Mouse (Mus musculus) CH12.LX (cell line): ENCODE measurements around the gene Ctbp1. TPM values are rescaled to one million over a fixed set of nuclear protein-coding genes. Genes with fewer than 3 reads are reported as not detected.

ENCODE experiments used
- DNase-seq: peaks from one replicate; pipeline ENCODE4 v3.0.0-alpha.2; 2013; ENCODE audit errors: extremely low read depth
- H3K27ac ChIP-seq: 2 replicates; pipeline ENCODE4 v1.5.1; 2012; ENCODE audit warnings: low read depth, mild to moderate bottlenecking, control low read depth, moderate library complexity; ENCODE audit not compliant: insufficient read depth
- H3K27me3 ChIP-seq: replicated peaks from 2 replicates; pipeline ENCODE3; 2012; ENCODE audit warnings: inconsistent platforms
- H3K36me3 ChIP-seq, 2 experiments: replicated peaks in 1 of 2; 2 replicates each; pipeline versions ENCODE3 to v1.6.1; 2012; ENCODE audit warnings: inconsistent platforms in 1 of 2, low read length in 1 of 2, mild to moderate bottlenecking in 1 of 2, mixed read lengths in 1 of 2, moderate library complexity in 1 of 2; ENCODE audit not compliant: control insufficient read depth in 1 of 2, insufficient read depth in 1 of 2
- H3K4me1 ChIP-seq, 2 experiments: 2 replicates each; pipeline ENCODE4 v1.6.1; 2012; ENCODE audit warnings: inconsistent platforms in 1 of 2, moderate library complexity in 1 of 2; ENCODE audit not compliant: insufficient read depth in 2 of 2, control insufficient read depth in 1 of 2
- H3K4me2 ChIP-seq: 2 replicates; pipeline ENCODE4 v1.6.1; 2012; ENCODE audit warnings: low read depth, mild to moderate bottlenecking, control low read depth; ENCODE audit not compliant: poor library complexity, insufficient read depth, severe bottlenecking
- H3K4me3 ChIP-seq, 3 experiments: fragments of 150-350 bp in 1 of 3; sonication (generic) in 1 of 3; replicated peaks in 1 of 3; 2 replicates each; pipeline versions ENCODE3 to v1.5.1; 2011 to 2012; ENCODE audit warnings: low read depth in 2 of 3, low read length in 2 of 3, mild to moderate bottlenecking in 2 of 3, moderate library complexity in 2 of 3, control low read depth in 1 of 3, improper control_type of control experiment in 1 of 3, inconsistent platforms in 1 of 3, mixed read lengths in 1 of 3; ENCODE audit not compliant: poor library complexity in 1 of 3
- H3K79me2 ChIP-seq: replicated peaks from 2 replicates; pipeline ENCODE4 v1.6.1; 2012; ENCODE audit warnings: mild to moderate bottlenecking, moderate library complexity; ENCODE audit not compliant: control insufficient read depth, poor library complexity, insufficient read depth, severe bottlenecking; ENCODE audit errors: extremely low read depth
- H3K9ac ChIP-seq: 2 replicates; pipeline ENCODE4 v1.6.1; 2012; ENCODE audit warnings: low read depth, mild to moderate bottlenecking, control low read depth, moderate library complexity; ENCODE audit not compliant: insufficient read depth
- H3K9me3 ChIP-seq: replicated peaks from 2 replicates; pipeline ENCODE3; 2012; ENCODE audit warnings: low read length, inconsistent platforms, mixed read lengths
- BHLHE40 ChIP-seq: IDR thresholded peaks from 2 replicates; pipeline ENCODE4 v1.6.1; 2011; ENCODE audit warnings: mild to moderate bottlenecking, low read depth, low read length, improper control_type of control experiment
- CHD2 ChIP-seq: IDR thresholded peaks from 2 replicates; pipeline ENCODE4 v1.6.1; 2011; ENCODE audit warnings: low read length, improper control_type of control experiment
- CTCF ChIP-seq, 2 experiments: IDR thresholded peaks in 1 of 2; conservative IDR thresholded peaks in 1 of 2; 2 replicates each; pipeline ENCODE4 v1.5.1; 2011 to 2012; ENCODE audit warnings: low read depth in 2 of 2, low read length in 2 of 2, improper control_type of control experiment in 1 of 2, inconsistent platforms in 1 of 2, mild to moderate bottlenecking in 1 of 2, moderate library complexity in 1 of 2
- EP300 ChIP-seq: IDR thresholded peaks from 2 replicates; pipeline ENCODE4 v1.6.1; 2011; ENCODE audit warnings: low read length, improper control_type of control experiment
- ETS1 ChIP-seq: conservative IDR thresholded peaks from 2 replicates; pipeline ENCODE4 v1.6.1; 2012; ENCODE audit warnings: low read depth, mild to moderate bottlenecking, inconsistent platforms, low read length, improper control_type of control experiment, moderate library complexity
- HCFC1 ChIP-seq: IDR thresholded peaks from 2 replicates; pipeline ENCODE4 v1.6.1; 2012; ENCODE audit warnings: low read depth, mild to moderate bottlenecking, inconsistent platforms, low read length, improper control_type of control experiment
- JUN ChIP-seq: IDR thresholded peaks from 2 replicates; pipeline ENCODE4 v1.6.1; 2011; ENCODE audit warnings: low read depth, mild to moderate bottlenecking, low read length, improper control_type of control experiment, moderate library complexity; ENCODE audit not compliant: insufficient read depth
- MXI1 ChIP-seq: IDR thresholded peaks from 2 replicates; pipeline ENCODE4 v1.6.1; 2011; ENCODE audit warnings: mild to moderate bottlenecking, low read depth, low read length, improper control_type of control experiment
- MYC ChIP-seq: IDR thresholded peaks from 2 replicates; pipeline ENCODE4 v1.6.1; 2011; ENCODE audit warnings: low read depth, mild to moderate bottlenecking, improper control_type of control experiment, low read length
- POLR2A ChIP-seq: IDR thresholded peaks from 2 replicates; pipeline ENCODE4 v1.6.1; 2011; ENCODE audit warnings: low read depth, mild to moderate bottlenecking, improper control_type of control experiment, low read length
- POLR2AphosphoS2 ChIP-seq: IDR thresholded peaks from 2 replicates; pipeline ENCODE4 v1.6.1; 2011; ENCODE audit warnings: low read depth, low read length, improper control_type of control experiment
- TCF12 ChIP-seq: IDR thresholded peaks from 2 replicates; pipeline ENCODE4 v1.6.1; 2014; ENCODE audit warnings: low read depth, mild to moderate bottlenecking, inconsistent platforms, low read length, improper control_type of control experiment
- UBTF ChIP-seq: IDR thresholded peaks from 2 replicates; pipeline ENCODE4 v1.6.1; 2012; ENCODE audit warnings: low read depth, mild to moderate bottlenecking, inconsistent platforms, low read length, improper control_type of control experiment, moderate library complexity
- ZMIZ1 ChIP-seq: IDR thresholded peaks from 2 replicates; pipeline ENCODE4 v1.6.1; 2012; ENCODE audit warnings: low read depth, mild to moderate bottlenecking, inconsistent platforms, low read length, improper control_type of control experiment
- dilution Hi-C: fragments of 300-500 bp; cut with MboI; formaldehyde crosslinking; loops from 2 replicates; pipeline ENCODE4 v1.14.3; 2020; ENCODE audit warnings: low sequenced_read_pairs; ENCODE audit not compliant: extremely low pct_unique_long_range_greater_than_20kb, extremely low pct_ligation_motif_present
- in situ Hi-C: fragments of 300-500 bp; cut with MboI; formaldehyde crosslinking; loops from 3 replicates; pipeline ENCODE4 v1.14.3; 2019; ENCODE audit warnings: low sequenced_read_pairs, low pct_ligation_motif_present, low pct_unique_long_range_greater_than_20kb, mixed read lengths
- polyA plus RNA-seq: library from polyadenylated mRNA; unstranded; fragments of >175 nt; gene quantifications from 2 replicates; pipeline ENCODE4 v1.2.1, GENCODE M21; 2012; ENCODE audit warnings: low read depth; ENCODE audit not compliant: insufficient read length
- total RNA-seq, 2 experiments: library from RNA; depleted of rRNA; stranded (reverse); fragments of 300-350 nt in 1 of 2; fragments of >200 nt in 1 of 2; gene quantifications; 2 replicates each; pipeline ENCODE4 v1.2.3; 2012 to 2014

Gene Ctbp1
- total and polyA plus RNA-seq, 3 experiments, result 109 to 187 (median 167) TPM

DNA sequence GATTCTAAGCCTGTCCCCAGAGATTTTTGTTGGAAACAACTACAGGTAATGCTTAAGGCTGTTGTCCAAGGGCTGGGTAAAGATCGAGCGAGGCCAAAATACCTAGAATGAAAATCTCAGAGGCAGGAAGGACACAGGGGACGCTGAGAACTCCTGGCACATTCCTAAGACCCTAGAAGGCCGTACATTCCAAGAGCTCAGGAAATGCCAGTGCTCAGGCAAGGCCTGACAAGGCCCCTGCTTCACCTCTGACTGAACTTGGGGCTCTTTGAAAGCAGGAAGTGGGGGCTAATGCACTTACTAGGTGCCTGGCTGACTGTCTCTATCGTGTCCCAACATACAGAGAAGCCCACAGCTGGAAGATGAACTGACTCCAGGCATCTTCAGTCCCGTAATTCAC is 52.4 kb downstream of the Ctbp1 start:
- H3K4me1 ChIP-seq, result no peaks in the 10 kb centered on the region
- H3K36me3 ChIP-seq, result no peaks in the 10 kb centered on the region
- no peak for DNase-seq
- TF ChIP-seq POLR2AphosphoS2, result no peak
- TF ChIP-seq MXI1, result no peak
- no peak for TF ChIP-seq UBTF
- no peak for TF ChIP-seq CHD2
- TF ChIP-seq TCF12, result no peak
- no peak for TF ChIP-seq EP300
- no peak for TF ChIP-seq POLR2A
- no peak for TF ChIP-seq ZMIZ1
- no peak for TF ChIP-seq CTCF (conservative IDR thresholded peaks at IDR 0.05 in 1 of 2, IDR thresholded peaks at IDR 0.05 in 1 of 2; ENCODE audit: low read depth in 2 of 2, low read length in 2 of 2)
- TF ChIP-seq, all 38 proteins: peak for 0
- Histone ChIP-seq H3K4me2 (no peak overlapping the region), H3K27me3 (peaks cover 24% of the 10 kb centered on the region), H3K9ac (no peak overlapping the region), H3K79me2 (no peaks in the 10 kb centered on the region), H3K9me3 (no peaks in the 10 kb centered on the region), H3K27ac (no peak overlapping the region), H3K4me3 (no peak overlapping the region)
- in situ Hi-C loops (no loop called here), dilution Hi-C loops (no loop called here)

DNA sequence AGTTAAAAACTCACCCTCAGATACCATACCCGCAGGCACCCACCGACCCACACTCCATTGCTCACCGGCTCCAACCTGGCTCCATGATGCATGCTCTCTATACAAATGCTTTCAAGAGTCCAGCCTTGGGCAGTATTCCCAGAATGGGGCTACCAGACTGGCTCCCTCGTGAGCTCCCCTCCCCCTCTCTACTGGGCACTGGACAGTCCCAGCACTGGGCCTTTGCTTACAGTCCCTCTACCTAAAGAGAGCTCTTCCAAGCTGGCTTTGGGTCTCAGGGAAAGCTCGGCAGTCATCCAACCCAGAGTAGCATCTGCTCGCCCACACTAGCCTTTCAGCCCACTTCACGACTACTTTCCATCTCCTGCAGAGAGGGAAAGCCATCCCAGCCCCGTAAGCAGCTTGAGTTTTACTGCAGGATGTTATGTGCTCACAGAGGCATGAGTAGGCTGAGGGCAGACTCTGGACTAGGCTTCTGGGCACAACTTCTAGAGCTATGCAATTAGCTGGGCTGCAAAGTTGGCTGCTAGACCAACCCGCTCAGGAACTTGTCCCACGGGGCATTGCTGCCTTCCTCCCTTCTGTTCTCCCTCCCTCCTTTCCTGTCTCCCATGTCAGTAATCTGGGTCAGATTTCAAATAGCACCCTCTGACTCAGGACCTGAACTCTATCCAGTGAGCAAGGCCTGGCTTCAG is 54.3 kb downstream of the Ctbp1 start:
- H3K9ac ChIP-seq, result no peak overlapping the region
- H3K4me1 ChIP-seq, result no peaks in the 10 kb centered on the region
- H3K9me3 ChIP-seq, result no peaks in the 10 kb centered on the region
- DNase-seq, result no peak
- no peaks in the 10 kb centered on the region for H3K79me2 ChIP-seq
- dilution Hi-C loops (no loop called here), in situ Hi-C loops (no loop called here)
- H3K36me3 ChIP-seq, result no peaks in the 10 kb centered on the region
- no peak overlapping the region for H3K4me2 ChIP-seq
- H3K4me3 ChIP-seq, result no peak overlapping the region
- no peak overlapping the region for H3K27ac ChIP-seq
- TF ChIP-seq CHD2 (no peak), MYC (no peak), BHLHE40 (no peak), ETS1 (no peak), JUN (no peak)
- peaks cover 39% of the 10 kb centered on the region for H3K27me3 ChIP-seq

DNA sequence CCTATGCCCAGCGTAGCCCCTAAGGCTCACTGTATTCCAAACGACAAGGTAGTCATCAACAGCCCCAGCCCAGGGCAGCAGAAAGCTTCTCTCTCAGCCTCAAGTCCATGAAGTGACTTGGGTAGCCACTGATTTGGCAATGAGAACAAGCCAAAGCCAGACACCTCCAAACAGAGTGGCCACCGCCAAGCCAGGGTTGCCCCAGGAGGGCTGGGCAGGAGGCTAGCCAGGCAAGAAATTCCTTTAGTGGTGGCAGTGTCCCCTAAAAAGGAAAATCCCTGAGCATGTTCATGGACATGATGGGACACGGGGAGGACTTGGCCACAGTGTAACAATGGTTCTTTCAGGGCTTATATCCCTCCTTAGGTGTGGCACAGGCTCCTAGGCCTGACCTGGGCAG is 55.0 kb downstream of the Ctbp1 start:
- no peak for TF ChIP-seq HCFC1
- Histone ChIP-seq H3K9ac (no peak overlapping the region), H3K27me3 (peaks cover 42% of the 10 kb centered on the region), H3K79me2 (no peaks in the 10 kb centered on the region), H3K4me3 (no peak overlapping the region), H3K9me3 (no peaks in the 10 kb centered on the region), H3K4me2 (no peak overlapping the region), H3K4me1 (no peaks in the 10 kb centered on the region), H3K36me3 (no peaks in the 10 kb centered on the region), H3K27ac (no peak overlapping the region)
- no peak for DNase-seq
- dilution Hi-C loops, result no loop called here
- in situ Hi-C loops, result no loop called here
